Comparison of ENCODE assay signal across 8 mouse cellular contexts in genomic region chr16:92301989-92302388, GRCm38 (mm10). TPM values are rescaled to one million over a fixed set of nuclear protein-coding genes. Genes with fewer than 3 reads are reported as not detected.
DNase-seq lines count a peak whose midpoint lies in the region; ATAC-seq and TF ChIP-seq lines count a peak whose summit lies in the region.

No protein-coding gene starts in this region.

- peaks cover 6% of the 10 kb centered on the region; the same call in 1 of the 2 replicates for H3K4me1 ChIP-seq in cerebellum, adult 2 months (ENCODE audit: control insufficient read depth, insufficient read depth, low read length)
- peaks cover 28% of the 10 kb centered on the region for H3K4me1 ChIP-seq in forebrain, embryonic 10.5 days
- H3K4me1 ChIP-seq in hindbrain, embryonic 15.5 days (replicated peaks): peaks cover 23% of the 10 kb centered on the region
- peaks cover 25% of the 10 kb centered on the region for H3K4me1 ChIP-seq in midbrain, embryonic 10.5 days

- peak overlapping the region; percentile 59 for H3K9ac ChIP-seq in hindbrain, embryonic 15.5 days

- no peaks in the 10 kb centered on the region for H3K27me3 ChIP-seq in cerebellum, adult 2 months (ENCODE audit: control insufficient read depth, insufficient read depth, low read length)
- H3K27me3 ChIP-seq in forebrain, embryonic 10.5 days (ENCODE audit: poor library complexity, severe bottlenecking): no peaks in the 10 kb centered on the region
- H3K27me3 ChIP-seq in hindbrain, embryonic 15.5 days: no peaks in the 10 kb centered on the region
- H3K27me3 ChIP-seq in midbrain, embryonic 10.5 days (ENCODE audit: low read depth, poor library complexity, severe bottlenecking): no peaks in the 10 kb centered on the region

- no peak for DNase-seq in cerebellum, adult 2 months
- no peak for DNase-seq in cerebellum, adult 8-10 months
- peak; percentile 48 for DNase-seq in 3T3-L1 (ENCODE audit: low read depth, low spot score)
- no peak for DNase-seq in forebrain, embryonic 10.5 days (ENCODE audit: extremely low spot score, low spot score)
- DNase-seq in midbrain, embryonic 10.5 days (ENCODE audit: low spot score): no peak
- no peak for DNase-seq in cerebellum, postnatal 25 days
- DNase-seq in thymus, postnatal 0 days (ENCODE audit: low spot score): no peak

- WGBS in cerebellum, adult 2 months: 13% methylated on average over 5 of the region's 5 CpGs
- WGBS in forebrain, embryonic 10.5 days: 37% methylated on average over 5 of the region's 5 CpGs
- WGBS in hindbrain, embryonic 15.5 days: 26% methylated on average over 5 of the region's 5 CpGs
- 44% methylated on average over 5 of the region's 5 CpGs for WGBS in midbrain, embryonic 10.5 days

- peak overlapping the region; percentile 82 for H3K4me3 ChIP-seq in cerebellum, adult 2 months (replicated peaks; ENCODE audit: insufficient read depth, low read depth, low read length)
- peak overlapping the region; percentile 80 for H3K4me3 ChIP-seq in forebrain, embryonic 10.5 days
- peak overlapping the region; percentile 56 for H3K4me3 ChIP-seq in hindbrain, embryonic 15.5 days
- H3K4me3 ChIP-seq in midbrain, embryonic 10.5 days: peak overlapping the region; percentile 62

- no peak for TF ChIP-seq CTCF in cerebellum, adult 2 months (IDR thresholded peaks at IDR 0.05; ENCODE audit: borderline replicate concordance, insufficient read depth, low read depth, low read length)

- 0 out of 2 replicates have a peak overlapping the region, but pooled peaks have one; percentile 20 for H3K27ac ChIP-seq in cerebellum, adult 2 months (ENCODE audit: insufficient read depth, low read length)
- H3K27ac ChIP-seq in forebrain, embryonic 10.5 days: peak overlapping the region; percentile 91
- peak overlapping the region; percentile 58 for H3K27ac ChIP-seq in hindbrain, embryonic 15.5 days (replicated peaks)
- H3K27ac ChIP-seq in midbrain, embryonic 10.5 days (replicated peaks): peak overlapping the region; percentile 89

- no peak for ATAC-seq in hindbrain, embryonic 15.5 days (ENCODE audit: low FRiP score, low read depth)

- no peak for TF ChIP-seq POLR2A in cerebellum, adult 2 months (IDR thresholded peaks at IDR 0.05; ENCODE audit: borderline replicate concordance, insufficient read depth, low read length)

- peak overlapping the region; percentile 91 for H3K4me2 ChIP-seq in hindbrain, embryonic 15.5 days

- no peaks in the 10 kb centered on the region for H3K9me3 ChIP-seq in forebrain, embryonic 10.5 days
- H3K9me3 ChIP-seq in hindbrain, embryonic 15.5 days: no peaks in the 10 kb centered on the region
- H3K9me3 ChIP-seq in midbrain, embryonic 10.5 days (replicated peaks): no peaks in the 10 kb centered on the region

- H3K36me3 ChIP-seq in forebrain, embryonic 10.5 days (replicated peaks): peaks cover 19% of the 10 kb centered on the region
- H3K36me3 ChIP-seq in hindbrain, embryonic 15.5 days: peaks cover 15% of the 10 kb centered on the region
- H3K36me3 ChIP-seq in midbrain, embryonic 10.5 days: peaks cover 17% of the 10 kb centered on the region

RNA-seq across cellular contexts. Expression of gene Smim11, which starts 0.9 kb away (rescaled TPM):
- polyA plus RNA-seq in cerebellum, adult 2 months (2012; rRNA removed): 32.2 and 35.8 TPM in 2 replicates
- polyA plus RNA-seq in forebrain, embryonic 10.5 days (2016; fragmentation: Nextera tagmentation; extraction: Ambion mirVana): 120 and 125 TPM in 2 replicates
- polyA plus RNA-seq in hindbrain, embryonic 15.5 days (2015; fragmentation: Nextera tagmentation; extraction: Ambion mirVana): 59.3 and 71.4 TPM in 2 replicates
- polyA plus RNA-seq in midbrain, embryonic 10.5 days (2016; fragmentation: Nextera tagmentation; extraction: Ambion mirVana): 126 and 133 TPM in 2 replicates
- polyA plus RNA-seq in thymus, postnatal 0 days (2015; fragmentation: Nextera tagmentation; extraction: Ambion mirVana): 157 and 168 TPM in 2 replicates

RNA-seq across cellular contexts. Expression of gene Kcne2, which starts 9.8 kb away (rescaled TPM):
- polyA plus RNA-seq in cerebellum, adult 2 months (2012; rRNA removed): 3.7 and 10.0 TPM in 2 replicates
- 0.16 and 0.18 TPM in 2 replicates for polyA plus RNA-seq in forebrain, embryonic 10.5 days (2016; fragmentation: Nextera tagmentation; extraction: Ambion mirVana)
- polyA plus RNA-seq in hindbrain, embryonic 15.5 days (2015; fragmentation: Nextera tagmentation; extraction: Ambion mirVana): 23.0 and 31.7 TPM in 2 replicates
- polyA plus RNA-seq in midbrain, embryonic 10.5 days (2016; fragmentation: Nextera tagmentation; extraction: Ambion mirVana): 0.23 and 0.29 TPM in 2 replicates
- 0.13 TPM in 1 of 2 replicates, not detected in the other for polyA plus RNA-seq in thymus, postnatal 0 days (2015; fragmentation: Nextera tagmentation; extraction: Ambion mirVana)

RNA-seq across cellular contexts. Expression of gene Fam243, which starts 19.3 kb away (rescaled TPM):
- polyA plus RNA-seq in cerebellum, adult 2 months (2012; rRNA removed): not detected in 2 replicates
- polyA plus RNA-seq in forebrain, embryonic 10.5 days (2016; fragmentation: Nextera tagmentation; extraction: Ambion mirVana): not detected in 2 replicates
- 0.08 TPM in 1 of 2 replicates, not detected in the other for polyA plus RNA-seq in hindbrain, embryonic 15.5 days (2015; fragmentation: Nextera tagmentation; extraction: Ambion mirVana)
- 0.07 TPM in 1 of 2 replicates, not detected in the other for polyA plus RNA-seq in midbrain, embryonic 10.5 days (2016; fragmentation: Nextera tagmentation; extraction: Ambion mirVana)
- 0.05 TPM in 1 of 2 replicates, not detected in the other for polyA plus RNA-seq in thymus, postnatal 0 days (2015; fragmentation: Nextera tagmentation; extraction: Ambion mirVana)

RNA-seq across cellular contexts. Expression of gene Kcne1, which starts 57.3 kb away (rescaled TPM):
- 0.08 TPM in 1 of 2 replicates, not detected in the other for polyA plus RNA-seq in cerebellum, adult 2 months (2012; rRNA removed)
- 0.12 and 0.41 TPM in 2 replicates for polyA plus RNA-seq in forebrain, embryonic 10.5 days (2016; fragmentation: Nextera tagmentation; extraction: Ambion mirVana)
- 0.27 TPM in 1 of 2 replicates, not detected in the other for polyA plus RNA-seq in hindbrain, embryonic 15.5 days (2015; fragmentation: Nextera tagmentation; extraction: Ambion mirVana)
- 0.41 and 0.55 TPM in 2 replicates for polyA plus RNA-seq in midbrain, embryonic 10.5 days (2016; fragmentation: Nextera tagmentation; extraction: Ambion mirVana)
- 0.08 TPM in 2 replicates for polyA plus RNA-seq in thymus, postnatal 0 days (2015; fragmentation: Nextera tagmentation; extraction: Ambion mirVana)

Comparison
In these comparisons a context has a peak if more than half of its experiments do, and no peak if none do; other contexts are left out.
1. H3K27ac ChIP-seq: peak in every context shown above with its lines; median percentile 91 in forebrain, embryonic 10.5 days; 89 in midbrain, embryonic 10.5 days; 58 in hindbrain, embryonic 15.5 days; 20 in cerebellum, adult 2 months.